Comparison of ENCODE assay signal across 12 mouse cellular contexts in the genomic region with DNA sequence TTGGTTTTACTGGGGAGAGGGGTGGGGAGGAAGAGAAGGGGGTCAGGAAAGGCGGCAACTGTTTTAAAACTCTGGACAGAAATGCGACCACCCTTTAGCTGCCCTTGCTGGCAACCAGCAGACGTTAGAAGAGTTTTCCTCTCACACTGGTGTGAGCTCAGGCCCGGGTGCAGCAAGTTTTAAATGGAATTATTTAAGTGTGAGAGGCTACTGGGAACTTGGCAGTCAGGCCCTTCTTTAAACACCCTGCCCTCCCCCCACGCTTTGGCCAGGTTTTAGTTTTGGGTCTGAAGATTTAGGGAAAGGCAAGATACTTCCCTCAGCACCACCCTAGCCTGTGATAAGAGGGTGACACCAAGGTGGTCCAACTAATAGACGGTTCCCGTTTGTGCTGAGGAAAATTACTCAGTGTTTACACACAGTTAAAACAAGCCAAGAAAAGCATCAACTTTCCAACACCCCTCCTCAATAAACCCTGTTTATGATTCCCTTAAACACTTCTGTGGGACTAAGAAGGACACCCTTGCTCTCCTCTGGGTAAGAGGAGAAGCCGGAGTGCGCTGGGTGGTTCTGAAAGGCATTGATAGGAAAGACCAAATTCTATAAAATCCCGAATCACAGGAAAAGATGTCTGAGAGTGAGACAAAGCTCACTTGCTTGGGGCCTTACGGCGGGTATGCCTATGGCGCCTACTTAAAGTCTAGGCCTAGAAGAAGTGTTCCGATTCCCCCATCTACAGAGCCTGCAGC. TPM values are rescaled to one million over a fixed set of nuclear protein-coding genes. Genes with fewer than 3 reads are reported as not detected.
DNase-seq lines count a peak whose midpoint lies in the region; ATAC-seq and TF ChIP-seq lines count a peak whose summit lies in the region.
"Had no signal": no experiment of that assay in that cellular context is flagged by ENCODE, and none has a peak within 500 bp of the region (broad histone marks: within the 10 kb centered on the region; RNA-seq: fewer than 3 reads in every experiment).

No protein-coding gene starts in this region.

- peak overlapping the region; percentile 75 for H3K9ac ChIP-seq in forebrain, embryonic 13.5 days
- H3K9ac ChIP-seq in neural tube, embryonic 15.5 days (replicated peaks): no peak overlapping the region
- H3K9ac ChIP-seq: liver, embryonic 15.5 days had no signal

- TF ChIP-seq POLR2A in cortical plate, adult 2 months (IDR thresholded peaks at IDR 0.05; ENCODE audit: extremely low read depth, insufficient read depth, low read length): no peak

- H3K27me3 ChIP-seq in forebrain, embryonic 13.5 days: 0 out of 2 replicates have a peak, but pooled peaks cover 3% of the 10 kb centered on the region
- H3K27me3 ChIP-seq in midbrain, embryonic 10.5 days (ENCODE audit: low read depth, poor library complexity, severe bottlenecking): peaks cover 57% of the 10 kb centered on the region
- H3K27me3 ChIP-seq in neural tube, embryonic 15.5 days (replicated peaks): peaks cover 72% of the 10 kb centered on the region
- H3K27me3 ChIP-seq: CH12.LX had no signal

- ATAC-seq in forebrain, embryonic 13.5 days: no peak
- 0 out of 2 replicates have a peak, but pooled peaks have one; percentile 10 for ATAC-seq in neural tube, embryonic 15.5 days (ENCODE audit: low FRiP score)
- no peak for ATAC-seq in frontal cortex, adult (ENCODE audit: low TSS enrichment)

- no peak overlapping the region for H3K4me3 ChIP-seq in cortical plate, adult 2 months (ENCODE audit: insufficient read depth, low read length)
- peak overlapping the region; percentile 60 for H3K4me3 ChIP-seq in forebrain, embryonic 13.5 days
- H3K4me3 ChIP-seq in midbrain, embryonic 10.5 days: peak overlapping the region; percentile 99
- no peak overlapping the region for H3K4me3 ChIP-seq in neural tube, embryonic 15.5 days (replicated peaks)
- H3K4me3 ChIP-seq: heart, adult 2 months; liver, embryonic 15.5 days had no signal

- peak overlapping the region; percentile 54 for H3K27ac ChIP-seq in cortical plate, adult 2 months (ENCODE audit: insufficient read depth, low read length)
- H3K27ac ChIP-seq in forebrain, embryonic 13.5 days: peak overlapping the region; percentile 98
- peak overlapping the region; percentile 100 for H3K27ac ChIP-seq in midbrain, embryonic 10.5 days (replicated peaks)
- peak overlapping the region; percentile 78 for H3K27ac ChIP-seq in neural tube, embryonic 15.5 days (replicated peaks)
- H3K27ac ChIP-seq: heart, adult 2 months; liver, embryonic 15.5 days; macrophage had no signal

- peak; percentile 55 for DNase-seq in midbrain, embryonic 10.5 days (ENCODE audit: low spot score)
- DNase-seq in cerebellum, postnatal 25 days: no peak
- DNase-seq in frontal cortex, postnatal 14 days (ENCODE audit: low spot score in 2 of 2): no peak
- DNase-seq: heart, adult 2 months; thymus, postnatal 14 days had no signal

- peaks cover 4% of the 10 kb centered on the region; the same call in 1 of the 2 replicates for H3K36me3 ChIP-seq in forebrain, embryonic 13.5 days (ENCODE audit: poor library complexity, severe bottlenecking)
- peaks cover 9% of the 10 kb centered on the region; the same call in 1 of the 2 replicates for H3K36me3 ChIP-seq in midbrain, embryonic 10.5 days
- no peaks in the 10 kb centered on the region for H3K36me3 ChIP-seq in neural tube, embryonic 15.5 days
- H3K36me3 ChIP-seq: liver, embryonic 15.5 days had no signal

- no peak for TF ChIP-seq CTCF in cortical plate, adult 2 months (IDR thresholded peaks at IDR 0.05; ENCODE audit: extremely low read depth, insufficient read depth, low read length)

- H3K9me3 ChIP-seq in forebrain, embryonic 13.5 days (replicated peaks): no peaks in the 10 kb centered on the region
- H3K9me3 ChIP-seq in midbrain, embryonic 10.5 days (replicated peaks): no peaks in the 10 kb centered on the region
- no peaks in the 10 kb centered on the region for H3K9me3 ChIP-seq in neural tube, embryonic 15.5 days (replicated peaks)
- H3K9me3 ChIP-seq: liver, embryonic 15.5 days had no signal

- 5% methylated on average over 14 of the region's 14 CpGs for WGBS in forebrain, embryonic 13.5 days
- WGBS in midbrain, embryonic 10.5 days: 4% methylated on average over 14 of the region's 14 CpGs
- 12% methylated on average over 14 of the region's 14 CpGs for WGBS in neural tube, embryonic 15.5 days

- H3K4me2 ChIP-seq in forebrain, embryonic 13.5 days: peak overlapping the region; percentile 70
- H3K4me2 ChIP-seq in neural tube, embryonic 15.5 days: peak overlapping the region; percentile 34; the same call in 1 of the 2 replicates
- H3K4me2 ChIP-seq: liver, embryonic 15.5 days had no signal

- H3K4me1 ChIP-seq in cortical plate, adult 2 months (ENCODE audit: control insufficient read depth, insufficient read depth, low read length): no peaks in the 10 kb centered on the region
- peaks cover 92% of the 10 kb centered on the region for H3K4me1 ChIP-seq in forebrain, embryonic 13.5 days
- H3K4me1 ChIP-seq in midbrain, embryonic 10.5 days: peaks cover 96% of the 10 kb centered on the region
- peaks cover 23% of the 10 kb centered on the region for H3K4me1 ChIP-seq in neural tube, embryonic 15.5 days

RNA-seq across cellular contexts. Expression of a gene that starts 10.5 kb away (rescaled TPM):
- 27.0 and 30.5 TPM in 2 replicates for polyA plus RNA-seq in cortical plate, adult 2 months (2012; rRNA removed)
- polyA plus RNA-seq in forebrain, embryonic 13.5 days (2015; fragmentation: Nextera tagmentation; extraction: Ambion mirVana): 41.3 and 48.4 TPM in 2 replicates
- polyA plus RNA-seq in midbrain, embryonic 10.5 days (2016; fragmentation: Nextera tagmentation; extraction: Ambion mirVana): 28.8 and 31.9 TPM in 2 replicates
- 11.1 and 13.4 TPM in 2 replicates for polyA plus RNA-seq in neural tube, embryonic 15.5 days (2015; fragmentation: Nextera tagmentation; extraction: Ambion mirVana)
- polyA plus RNA-seq: liver, embryonic 15.5 days; macrophage had no signal

Comparison
In these comparisons a context has a peak if more than half of its experiments do, and no peak if none do; other contexts are left out.
1. H3K4me3 ChIP-seq: peak in forebrain, embryonic 13.5 days (single experiment) and midbrain, embryonic 10.5 days (single experiment); none in cortical plate, adult 2 months (single experiment) and neural tube, embryonic 15.5 days (single experiment).
2. Peak in every context shown above with its lines, with median percentiles within 50 percentile points of each other: H3K27ac ChIP-seq.